Mouse (Mus musculus): Measurements from ENCODE around the gene Peg10.
"Not testable (repeated sequence)": the region's sequence is repeated elsewhere in the genome, so short reads cannot be mapped to it uniquely, and the experiment has no call there.

The Peg10 gene

DNA sequence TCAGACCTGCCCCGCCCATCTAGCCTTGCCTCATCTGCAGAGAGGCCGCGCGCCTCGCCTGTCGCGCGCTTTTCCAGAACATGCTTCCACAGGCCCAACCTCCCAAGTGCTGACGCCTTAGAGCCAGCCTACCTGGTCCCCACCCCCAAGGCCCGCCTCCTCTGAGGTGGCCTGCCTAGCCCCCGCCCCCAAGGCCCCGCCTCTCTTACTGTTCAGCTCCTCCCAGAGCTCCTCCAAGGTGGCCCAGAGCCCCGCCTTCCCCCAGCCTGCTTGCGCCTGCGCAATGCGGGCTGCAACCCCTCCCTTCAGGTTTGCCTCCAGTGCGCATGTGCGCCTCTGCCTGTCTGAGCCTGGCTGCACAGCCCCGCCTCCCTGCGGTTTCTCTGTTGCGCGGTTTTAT lies 2.0 kb downstream of the Peg10 start:
- DNase-seq: peak; percentile 95

GRCm38 (mm10) chr6:4751355-4751754 lies 4.2 kb downstream of the Peg10 start:
- no peak for DNase-seq

GRCm38 (mm10) chr6:4754286-4754685 lies 7.2 kb downstream of the Peg10 start:
- no peak for DNase-seq

GRCm38 (mm10) chr6:4754886-4755285 lies 7.8 kb downstream of the Peg10 start:
- DNase-seq: no peak

- DNase-seq: not testable (repeated sequence)
Measured at GRCm38 (mm10) chr6:4761415-4762142, 14.5 kb downstream of the Peg10 start.

GRCm38 (mm10) chr6:4762252-4762651 lies 15.1 kb downstream of the Peg10 start:
- no peak for DNase-seq

GRCm38 (mm10) chr6:4796281-4796680 lies 49.2 kb downstream of the Peg10 start:
- no peak for DNase-seq

DNA sequence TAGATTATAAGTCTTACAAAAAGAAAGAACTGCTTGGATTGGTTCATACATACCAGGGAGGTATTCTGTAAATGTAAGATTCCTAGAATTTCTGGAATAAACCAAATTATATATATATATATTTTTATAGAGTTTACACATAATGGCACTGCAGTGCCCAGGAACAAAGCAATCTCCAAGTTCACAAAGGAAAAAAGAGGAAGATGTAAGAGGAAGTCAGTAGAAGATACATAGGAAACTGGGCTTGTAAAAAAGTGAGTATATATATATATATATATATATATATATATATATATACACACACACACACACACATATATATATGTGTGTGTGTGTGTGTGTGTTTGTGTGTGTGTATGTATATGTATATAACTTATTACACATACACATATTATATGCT lies 50.2 kb downstream of the Peg10 start:
- DNase-seq: not testable (repeated sequence)

DNA sequence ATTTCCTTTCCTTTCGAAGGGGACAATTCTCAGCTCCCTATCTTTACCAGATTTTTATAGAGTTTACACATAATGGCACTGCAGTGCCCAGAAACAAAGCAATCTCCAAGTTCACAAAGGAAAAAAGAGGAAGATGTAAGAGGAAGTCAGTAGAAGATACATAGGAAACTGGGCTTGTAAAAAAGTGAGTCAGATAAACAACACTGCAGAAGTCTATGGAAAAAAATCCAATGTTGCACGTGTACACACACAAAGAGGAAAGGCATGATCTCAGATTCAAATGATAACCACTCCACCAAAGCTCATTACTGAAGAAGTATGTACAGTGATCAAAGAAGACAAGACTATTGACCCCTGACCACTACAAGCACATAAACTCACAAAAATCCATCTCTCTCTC lies 51.3 kb downstream of the Peg10 start:
- DNase-seq: no peak

DNA sequence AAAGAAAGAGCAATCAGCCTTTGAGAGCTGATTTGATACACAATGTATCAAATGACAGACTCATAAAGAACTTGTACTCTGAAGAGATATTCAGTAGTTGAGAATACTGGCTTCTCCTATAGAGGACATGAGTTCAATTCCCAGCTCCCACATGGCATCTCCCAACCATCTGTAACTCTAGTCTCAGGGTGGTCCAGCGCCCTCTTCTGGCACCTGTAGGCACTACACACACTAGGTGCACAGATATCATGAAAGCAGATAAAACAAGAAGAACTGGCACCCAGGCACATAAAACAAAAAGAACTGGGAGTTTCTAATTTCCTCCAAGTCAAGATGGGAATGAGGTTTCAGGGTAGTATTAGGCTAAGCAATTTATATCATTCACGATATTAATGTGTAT lies 52.3 kb downstream of the Peg10 start:
- DNase-seq: no peak

DNA sequence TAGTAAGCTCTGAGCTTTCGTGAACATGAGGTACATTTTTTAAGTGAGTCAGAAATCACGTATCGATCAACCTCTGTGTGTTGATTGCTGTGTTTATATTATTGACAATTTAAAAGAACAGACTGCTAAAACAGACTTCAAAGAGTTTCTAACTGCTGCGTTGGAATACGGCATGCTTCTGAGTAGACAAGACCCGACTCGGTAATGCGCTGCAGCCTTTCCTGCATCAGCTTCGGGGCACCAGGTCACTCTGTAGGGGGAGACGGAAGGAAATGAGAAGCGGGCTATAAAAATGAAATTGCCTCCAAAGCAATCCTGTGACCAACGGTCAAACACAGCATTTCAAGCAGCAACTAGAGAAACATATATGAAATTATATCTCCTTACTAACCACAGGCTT lies 59.9 kb downstream of the Peg10 start:
- DNase-seq: no peak
